Mouse (Mus musculus): ENCODE data around the gene Tmem212. TPM values are rescaled to one million over a fixed set of nuclear protein-coding genes. Genes with fewer than 3 reads are reported as not detected.

Tmem212 gene
- polyA plus RNA-seq, 1 experiment from 2014 or later, result not detected

GRCm38 (mm10) chr3:27861086-27861485 is 35.1 kb downstream of the Tmem212 start:
- Histone ChIP-seq H3K36me3 (no peaks in the 10 kb centered on the region), H3K9me3 (no peaks in the 10 kb centered on the region), H3K27ac (no peak overlapping the region), H3K9ac (no peak overlapping the region), H3K27me3 (replicated peaks) (no peaks in the 10 kb centered on the region), H3K4me1 (replicated peaks) (peaks cover 22% of the 10 kb centered on the region), H3K4me2 (replicated peaks) (no peak overlapping the region), H3K4me3 (replicated peaks) (no peak overlapping the region)
- ATAC-seq, result no peak
- 79% methylated on average over 6 of the region's 6 CpGs for WGBS

- H3K4me3 ChIP-seq (replicated peaks), result 0 out of 2 replicates have a peak overlapping the region, but pooled peaks have one; percentile 11
- peaks cover 22% of the 10 kb centered on the region for H3K4me1 ChIP-seq (replicated peaks)
- H3K36me3 ChIP-seq, result no peaks in the 10 kb centered on the region
- H3K4me2 ChIP-seq (replicated peaks), result peak overlapping the region; percentile 48
- H3K9me3 ChIP-seq, result no peaks in the 10 kb centered on the region
- no peak overlapping the region for H3K9ac ChIP-seq
- 4% methylated on average over 5 of the region's 5 CpGs for WGBS
- peak overlapping the region; percentile 75 for H3K27ac ChIP-seq
- no peaks in the 10 kb centered on the region for H3K27me3 ChIP-seq (replicated peaks)
- ATAC-seq, result peak; percentile 41; the same call in 1 of the 2 replicates
Observed at GRCm38 (mm10) chr3:27859161-27859561, 37.0 kb downstream of the Tmem212 start.

GRCm38 (mm10) chr3:27858441-27859115 is 37.6 kb downstream of the Tmem212 start:
- Histone ChIP-seq H3K4me1 (replicated peaks) (peaks cover 22% of the 10 kb centered on the region), H3K4me3 (replicated peaks) (0 out of 2 replicates have a peak overlapping the region, but pooled peaks have one; percentile 11), H3K4me2 (replicated peaks) (peak overlapping the region; percentile 48), H3K27ac (peak overlapping the region; percentile 75), H3K36me3 (no peaks in the 10 kb centered on the region), H3K9ac (no peak overlapping the region), H3K9me3 (no peaks in the 10 kb centered on the region), H3K27me3 (replicated peaks) (no peaks in the 10 kb centered on the region)
- 20% methylated on average over 5 of the region's 5 CpGs for WGBS
- ATAC-seq, result no peak

DNA sequence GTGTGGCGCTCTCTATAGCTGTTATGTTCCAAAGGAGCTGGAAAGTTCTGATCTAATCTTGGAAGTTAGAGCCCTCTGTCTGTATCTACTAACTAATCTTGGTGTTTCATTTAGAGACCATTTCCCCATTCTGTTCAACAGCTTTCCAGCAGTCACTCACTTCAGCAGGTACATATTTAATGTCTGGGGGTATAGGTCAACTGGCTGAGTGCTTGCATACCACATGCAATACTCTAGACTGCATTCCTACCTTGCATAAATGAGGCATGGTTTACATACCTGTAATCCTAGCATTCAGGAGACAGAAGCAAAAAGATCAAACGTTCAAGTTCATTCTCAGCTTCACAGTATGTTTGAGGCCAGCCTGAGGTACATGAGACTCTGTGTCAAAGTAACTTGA is 39.9 kb downstream of the Tmem212 start:
- Histone ChIP-seq H3K4me2 (replicated peaks) (no peak overlapping the region), H3K9ac (no peak overlapping the region), H3K27me3 (replicated peaks) (no peaks in the 10 kb centered on the region), H3K27ac (no peak overlapping the region), H3K4me1 (replicated peaks) (0 out of 2 replicates have a peak, but pooled peaks cover 4% of the 10 kb centered on the region), H3K36me3 (no peaks in the 10 kb centered on the region), H3K9me3 (no peaks in the 10 kb centered on the region), H3K4me3 (replicated peaks) (no peak overlapping the region)
- ATAC-seq, result no peak
- WGBS, result 63% methylated on average over 2 of the region's 2 CpGs

- Histone ChIP-seq H3K27ac (no peak overlapping the region), H3K4me2 (replicated peaks) (no peak overlapping the region), H3K4me1 (replicated peaks) (0 out of 2 replicates have a peak, but pooled peaks cover 4% of the 10 kb centered on the region), H3K9me3 (no peaks in the 10 kb centered on the region), H3K9ac (no peak overlapping the region), H3K4me3 (replicated peaks) (no peak overlapping the region), H3K27me3 (replicated peaks) (no peaks in the 10 kb centered on the region), H3K36me3 (no peaks in the 10 kb centered on the region)
- WGBS, result 63% methylated on average over 5 of the region's 5 CpGs
- no peak for ATAC-seq
Observed at GRCm38 (mm10) chr3:27854431-27855180, 41.6 kb downstream of the Tmem212 start.

GRCm38 (mm10) chr3:27843266-27843665 is 52.9 kb downstream of the Tmem212 start:
- no peak overlapping the region for H3K4me2 ChIP-seq (replicated peaks)
- H3K9me3 ChIP-seq, result no peaks in the 10 kb centered on the region
- H3K9ac ChIP-seq, result no peak overlapping the region
- 74% methylated on average over 5 of the region's 5 CpGs for WGBS
- no peaks in the 10 kb centered on the region for H3K27me3 ChIP-seq (replicated peaks)
- no peaks in the 10 kb centered on the region for H3K36me3 ChIP-seq
- ATAC-seq, result no peak
- H3K4me1 ChIP-seq (replicated peaks), result no peaks in the 10 kb centered on the region; the same call in 1 of the 2 replicates
- no peak overlapping the region for H3K27ac ChIP-seq
- H3K4me3 ChIP-seq (replicated peaks), result no peak overlapping the region

- Histone ChIP-seq H3K4me3 (replicated peaks) (no peak overlapping the region), H3K36me3 (no peaks in the 10 kb centered on the region), H3K4me2 (replicated peaks) (no peak overlapping the region), H3K27ac (no peak overlapping the region), H3K9ac (no peak overlapping the region), H3K4me1 (replicated peaks) (no peaks in the 10 kb centered on the region; the same call in 1 of the 2 replicates), H3K9me3 (no peaks in the 10 kb centered on the region), H3K27me3 (replicated peaks) (no peaks in the 10 kb centered on the region)
- WGBS, result 81% methylated on average over 5 of the region's 5 CpGs
- ATAC-seq, result no peak
Observed at GRCm38 (mm10) chr3:27842856-27843255, 53.3 kb downstream of the Tmem212 start.

DNA sequence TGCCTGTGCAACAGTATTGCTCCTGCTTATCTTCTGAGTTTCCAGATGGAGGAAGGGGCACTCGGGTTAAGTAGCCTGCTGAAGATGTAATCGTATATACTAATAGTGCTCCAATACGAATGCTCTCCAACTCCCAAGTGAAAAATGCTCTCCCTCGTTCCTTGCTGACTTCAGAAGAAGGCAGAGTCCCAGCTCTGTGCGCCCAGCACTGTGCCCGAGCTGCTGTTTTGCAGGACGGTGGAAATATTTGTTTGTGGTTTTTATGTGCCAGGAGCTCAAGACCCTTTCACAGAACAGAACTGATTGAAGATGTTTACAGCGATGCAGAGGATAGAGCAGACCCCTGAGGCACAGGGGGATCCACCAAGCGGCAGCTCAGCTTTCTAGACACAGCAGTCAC is 55.9 kb downstream of the Tmem212 start:
- no peak overlapping the region for H3K9ac ChIP-seq
- no peak overlapping the region for H3K27ac ChIP-seq
- no peak for ATAC-seq
- WGBS, result 37% methylated on average over 9 of the region's 9 CpGs
- no peaks in the 10 kb centered on the region; the same call in 1 of the 2 replicates for H3K4me1 ChIP-seq (replicated peaks)
- no peaks in the 10 kb centered on the region for H3K9me3 ChIP-seq
- 0 out of 2 replicates have a peak overlapping the region, but pooled peaks have one; percentile 23 for H3K4me2 ChIP-seq (replicated peaks)
- H3K4me3 ChIP-seq (replicated peaks), result no peak overlapping the region
- H3K27me3 ChIP-seq (replicated peaks), result no peaks in the 10 kb centered on the region
- H3K36me3 ChIP-seq, result no peaks in the 10 kb centered on the region

- H3K27ac ChIP-seq, result no peak overlapping the region
- no peaks in the 10 kb centered on the region for H3K9me3 ChIP-seq
- no peaks in the 10 kb centered on the region; the same call in 1 of the 2 replicates for H3K4me1 ChIP-seq (replicated peaks)
- 0 out of 2 replicates have a peak overlapping the region, but pooled peaks have one; percentile 23 for H3K4me2 ChIP-seq (replicated peaks)
- H3K27me3 ChIP-seq (replicated peaks), result no peaks in the 10 kb centered on the region
- H3K4me3 ChIP-seq (replicated peaks), result no peak overlapping the region
- no peak overlapping the region for H3K9ac ChIP-seq
- H3K36me3 ChIP-seq, result no peaks in the 10 kb centered on the region
- ATAC-seq, result no peak
- 52% methylated on average over 3 of the region's 3 CpGs for WGBS
Observed at GRCm38 (mm10) chr3:27839795-27840194, 56.4 kb downstream of the Tmem212 start.

GRCm38 (mm10) chr3:27839231-27839630 is 56.9 kb downstream of the Tmem212 start:
- no peak overlapping the region for H3K27ac ChIP-seq
- no peaks in the 10 kb centered on the region for H3K9me3 ChIP-seq
- no peaks in the 10 kb centered on the region; the same call in 1 of the 2 replicates for H3K4me1 ChIP-seq (replicated peaks)
- no peaks in the 10 kb centered on the region for H3K27me3 ChIP-seq (replicated peaks)
- 78% methylated on average over 9 of the region's 9 CpGs for WGBS
- no peak overlapping the region for H3K4me3 ChIP-seq (replicated peaks)
- no peak for ATAC-seq
- H3K36me3 ChIP-seq, result no peaks in the 10 kb centered on the region
- no peak overlapping the region for H3K4me2 ChIP-seq (replicated peaks)
- no peak overlapping the region for H3K9ac ChIP-seq

DNA sequence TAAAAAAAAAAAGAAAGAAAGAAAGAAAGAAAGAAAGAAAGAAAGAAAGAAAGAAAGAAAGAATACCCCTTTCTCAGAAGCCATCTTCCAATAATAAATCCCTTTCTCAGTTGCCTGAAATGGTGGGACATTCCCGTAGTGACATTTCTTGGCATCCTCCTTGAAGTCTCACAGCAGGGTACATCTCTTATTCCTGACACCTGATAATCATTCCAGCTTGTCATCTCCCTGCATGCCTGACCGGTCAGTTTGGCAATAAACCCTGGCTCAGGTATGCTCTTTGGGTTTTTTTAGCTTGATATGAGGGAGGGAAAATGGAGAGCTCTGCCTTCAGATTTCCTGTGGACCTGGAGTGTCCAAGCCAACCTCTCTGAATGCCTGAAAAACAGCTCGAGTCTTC is 59.9 kb downstream of the Tmem212 start:
- WGBS, result 90% methylated on average over 3 of the region's 3 CpGs
- H3K27ac ChIP-seq, result no peak overlapping the region
- H3K27me3 ChIP-seq (replicated peaks), result no peaks in the 10 kb centered on the region
- no peaks in the 10 kb centered on the region; the same call in 1 of the 2 replicates for H3K4me1 ChIP-seq (replicated peaks)
- no peak overlapping the region for H3K4me3 ChIP-seq (replicated peaks)
- no peak overlapping the region for H3K9ac ChIP-seq
- ATAC-seq, result no peak
- no peaks in the 10 kb centered on the region for H3K36me3 ChIP-seq
- no peaks in the 10 kb centered on the region for H3K9me3 ChIP-seq
- no peak overlapping the region for H3K4me2 ChIP-seq (replicated peaks)

DNA sequence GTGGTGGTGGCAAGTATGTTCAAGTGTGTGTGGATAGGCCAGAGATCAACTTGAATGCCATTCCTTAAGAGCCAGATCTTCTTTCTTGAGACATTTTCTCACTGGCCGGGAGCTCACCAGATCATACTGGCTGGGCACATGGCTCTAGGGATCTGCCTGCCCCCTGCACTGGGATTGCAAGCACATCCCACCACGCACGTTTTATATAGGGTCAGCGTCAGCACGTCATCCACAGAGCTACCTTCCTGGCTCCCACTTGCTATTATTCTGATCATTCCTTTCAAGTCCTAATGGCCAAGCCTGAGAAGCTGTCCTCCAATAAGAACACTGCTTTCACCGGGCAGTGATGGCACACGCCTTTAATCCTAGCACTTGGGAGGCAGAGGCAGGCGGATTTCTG is 60.4 kb downstream of the Tmem212 start:
- Histone ChIP-seq H3K4me1 (replicated peaks) (no peaks in the 10 kb centered on the region; the same call in 1 of the 2 replicates), H3K27ac (no peak overlapping the region), H3K9ac (no peak overlapping the region), H3K27me3 (replicated peaks) (no peaks in the 10 kb centered on the region), H3K9me3 (no peaks in the 10 kb centered on the region), H3K4me3 (replicated peaks) (no peak overlapping the region), H3K36me3 (no peaks in the 10 kb centered on the region), H3K4me2 (replicated peaks) (no peak overlapping the region)
- 91% methylated on average over 8 of the region's 8 CpGs for WGBS
- no peak for ATAC-seq

Data from intestine, embryonic 15.5 days (tissue).